Mouse (Mus musculus) ES-CJ7 (cell line): ENCODE measurements around the gene Xpot.
A peak's percentile ranks its signal among the peaks of the same experiment; 100 is the strongest.

Experiments
- DNase-seq: peaks from one replicate; pipeline ENCODE4 v3.0.0; 2011; ENCODE audit warnings: low read depth, low spot score

Xpot gene

DNA sequence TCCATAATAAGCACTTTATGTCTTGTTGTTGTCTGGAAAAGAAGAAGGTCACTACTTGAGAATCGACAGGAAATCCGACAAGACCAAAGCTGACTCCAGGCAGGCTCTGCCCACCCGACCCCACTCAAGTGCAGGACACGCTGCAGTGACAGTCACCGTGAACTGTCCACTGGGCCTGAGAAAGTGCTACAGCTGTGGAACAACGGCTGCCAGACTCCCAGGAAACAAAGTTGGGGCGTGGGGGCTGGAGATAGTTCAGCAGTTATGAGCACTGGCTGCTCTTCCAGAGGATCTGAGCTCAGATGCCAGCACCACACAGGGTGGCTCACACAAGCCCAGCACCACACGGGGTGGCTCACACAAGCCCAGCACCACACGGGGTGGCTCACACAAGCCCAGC is 49.8 kb downstream of the Xpot start:
- DNase-seq, result no peak

GRCm38 (mm10) chr10:121571511-121572147 is 54.5 kb downstream of the Xpot start:
- no peak for DNase-seq

DNA sequence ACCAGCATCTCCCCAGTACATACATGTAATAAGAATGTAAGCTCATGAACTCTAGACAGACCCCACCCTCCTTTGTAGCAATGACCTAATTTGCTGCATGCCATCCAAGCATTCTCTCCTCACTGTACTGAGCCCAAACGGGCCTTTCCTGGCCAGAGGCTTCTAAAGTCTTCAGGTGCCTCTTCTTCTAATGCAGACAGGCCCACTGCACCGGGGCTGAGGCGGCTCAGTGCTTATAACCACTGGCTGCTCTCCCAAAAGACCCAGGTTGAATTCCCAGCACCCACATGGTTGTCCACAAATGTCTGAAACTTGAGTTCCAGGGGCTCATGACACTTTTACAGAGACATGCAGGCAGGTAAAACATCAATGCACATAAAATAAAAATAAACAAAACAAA is 55.1 kb downstream of the Xpot start:
- DNase-seq, result no peak

- DNase-seq, result no peak
Observed at GRCm38 (mm10) chr10:121569796-121570195, 56.3 kb downstream of the Xpot start.

DNA sequence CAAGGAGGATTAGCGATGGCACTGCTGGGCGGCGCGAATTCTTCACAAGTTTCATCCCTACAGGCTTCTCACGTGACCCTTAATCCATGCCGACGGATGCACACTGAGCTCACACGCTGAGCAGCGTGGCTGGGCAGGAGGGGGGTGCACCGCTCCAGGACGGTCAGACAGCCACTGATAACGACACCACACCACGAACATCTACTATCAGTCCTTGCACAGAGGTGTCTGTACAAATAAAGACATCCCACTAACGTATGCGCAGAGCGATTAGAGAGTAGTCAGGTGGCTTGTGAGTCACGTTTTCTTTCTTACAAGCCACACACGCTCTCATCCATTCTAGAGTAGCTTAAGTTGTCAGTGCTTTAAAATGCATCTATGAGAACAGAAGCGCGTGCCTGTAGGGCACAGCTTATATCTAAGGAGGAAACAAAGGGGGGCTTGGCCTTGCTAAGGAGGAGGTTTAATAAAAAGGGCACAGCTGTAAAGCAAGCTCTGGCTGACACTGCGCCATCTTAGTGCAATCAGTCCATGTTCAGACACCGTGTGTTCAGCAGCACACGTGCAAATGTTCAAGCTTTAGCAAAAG is 57.0 kb downstream of the Xpot start:
- DNase-seq, result peak; percentile 53

- no peak for DNase-seq
Observed at GRCm38 (mm10) chr10:121568534-121568933, 57.6 kb downstream of the Xpot start.

GRCm38 (mm10) chr10:121568026-121568425 is 58.1 kb downstream of the Xpot start:
- no peak for DNase-seq

GRCm38 (mm10) chr10:121564447-121564846 is 61.7 kb downstream of the Xpot start:
- DNase-seq, result no peak

GRCm38 (mm10) chr10:121558231-121558630 is 67.9 kb downstream of the Xpot start:
- DNase-seq, result no peak

DNA sequence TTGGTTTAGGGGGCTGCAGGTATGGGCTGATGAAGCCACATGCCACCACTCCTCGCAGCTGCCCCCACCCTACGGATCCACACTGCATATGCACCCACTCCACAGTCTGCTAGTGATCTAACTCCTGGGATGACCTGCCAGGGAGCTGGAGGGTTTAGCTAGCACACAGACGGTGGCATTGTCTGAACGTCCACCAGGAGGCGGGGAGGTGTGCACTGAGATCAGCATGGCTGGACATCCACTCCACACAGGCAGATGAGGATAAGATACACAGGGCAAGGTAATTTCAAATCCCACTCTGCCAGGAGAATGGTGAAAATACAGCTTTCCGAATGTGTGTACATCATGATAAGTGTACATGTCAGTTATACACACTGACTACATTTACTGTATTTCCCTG is 69.9 kb downstream of the Xpot start:
- peak; percentile 48 for DNase-seq

GRCm38 (mm10) chr10:121550334-121550733 is 75.8 kb downstream of the Xpot start:
- DNase-seq, result no peak

- DNase-seq, result no peak
Observed at GRCm38 (mm10) chr10:121549670-121550069, 76.5 kb downstream of the Xpot start.

DNA sequence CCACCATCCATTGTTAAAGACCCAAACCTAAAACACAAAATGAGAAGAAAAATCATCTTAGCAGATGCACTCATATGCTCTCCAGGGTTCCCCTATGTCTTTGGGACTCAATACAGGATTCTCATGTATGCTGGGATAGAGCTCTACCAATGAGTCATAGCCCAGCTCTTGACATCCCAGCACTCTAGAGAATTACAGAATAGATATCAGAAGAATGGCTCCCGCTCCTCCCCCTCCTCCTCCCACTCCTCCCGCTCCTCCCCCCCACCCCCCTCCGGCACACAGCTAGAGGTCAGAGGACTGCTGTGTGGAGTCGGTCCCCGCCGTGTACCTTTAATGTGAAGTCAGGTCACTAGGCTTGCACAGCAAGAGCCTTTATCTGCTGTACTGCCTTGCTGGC is 79.0 kb downstream of the Xpot start:
- DNase-seq, result no peak

DNA sequence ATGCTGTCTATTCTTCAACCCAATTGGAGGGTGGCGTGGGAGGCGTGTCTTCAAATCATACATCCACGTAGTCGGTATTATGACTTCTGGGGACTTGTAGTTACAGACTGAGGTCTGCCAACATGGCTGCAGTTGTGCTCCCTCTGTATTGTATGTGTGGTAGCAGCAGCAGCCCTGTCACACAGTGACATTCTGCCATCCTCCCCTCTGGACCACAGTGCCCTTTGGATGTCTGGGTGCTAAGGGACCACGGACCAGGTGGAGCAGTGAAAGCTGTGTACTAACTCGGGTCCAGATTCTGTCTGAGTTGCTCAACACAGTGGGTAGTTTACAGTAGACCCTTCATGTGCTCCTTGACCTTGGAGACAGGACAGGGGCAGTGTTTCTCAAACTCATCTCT is 82.6 kb downstream of the Xpot start:
- DNase-seq, result no peak

GRCm38 (mm10) chr10:121542156-121542555 is 84.0 kb downstream of the Xpot start:
- DNase-seq, result peak; percentile 25
